Mouse (Mus musculus) heart, adult 2 months (tissue): ENCODE data around the gene Nfkbie.

Source experiments
- CTCF ChIP-seq: fragments of 200-600 bp; IDR thresholded peaks from 2 replicates; pipeline ENCODE4 v1.8.1; 2022; ENCODE audit warnings: antibody characterized with exemption, mild to moderate bottlenecking, moderate library complexity
- EP300 ChIP-seq: fragments of 200-500 bp; IDR thresholded peaks from 2 replicates; pipeline ENCODE4 v1.6.1; 2011; ENCODE audit warnings: low read depth, low read length, control low read depth; ENCODE audit not compliant: insufficient read depth

GRCm38 (mm10) chr17:45524961-45525360 is 30.5 kb upstream of the Nfkbie start:
- no peak for TF ChIP-seq EP300
- no peak for TF ChIP-seq CTCF
